Mouse (Mus musculus): ENCODE results near the gene Arhgef3. TPM values are rescaled to one million over a fixed set of nuclear protein-coding genes. Genes with fewer than 3 reads are reported as not detected.
A peak's percentile ranks its signal among the peaks of the same experiment; 100 is the strongest.

Arhgef3 gene
- total and polyA plus RNA-seq, 2 experiments from 2014 or later: 16.8 to 19.8 TPM

DNA sequence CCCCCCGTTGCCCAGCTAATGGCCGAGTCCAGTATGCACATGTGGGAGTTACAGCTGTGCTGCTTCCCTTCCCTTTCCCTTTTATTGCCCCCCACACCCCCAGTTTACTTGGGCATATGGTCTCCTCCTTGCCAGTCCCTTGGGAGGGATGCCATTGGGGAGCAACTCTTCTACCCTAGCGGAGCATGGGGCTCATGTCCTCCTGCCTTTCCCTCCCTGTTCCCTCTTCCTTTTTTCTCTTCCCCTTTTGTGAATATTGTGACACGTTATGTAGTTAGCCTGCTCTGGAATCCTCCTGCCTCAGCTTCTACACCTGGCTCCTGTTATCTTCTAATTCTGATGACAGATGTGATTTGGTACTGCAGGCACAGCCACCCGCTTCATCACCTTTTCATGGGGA lies 28.0 kb downstream of the Arhgef3 start:
- Histone ChIP-seq H3K27me3 (ENCODE audit: insufficient read depth, low read length) (no peaks in the 10 kb centered on the region), H3K4me3 (ENCODE audit: low read length) (no peak overlapping the region), H3K4me1 (ENCODE audit: insufficient read depth, low read length) (no peaks in the 10 kb centered on the region), H3K36me3 (ENCODE audit: insufficient read depth, low read length) (no peaks in the 10 kb centered on the region), H3K9me3 (ENCODE audit: low read length) (no peaks in the 10 kb centered on the region), H3K27ac (no peak overlapping the region), H3K4me2 (ENCODE audit: low read depth, low read length) (no peak overlapping the region), H3K9ac (replicated peaks; ENCODE audit: low read length) (no peak overlapping the region)
- TF ChIP-seq CTCF (IDR thresholded peaks at IDR 0.05; ENCODE audit: low read depth): no peak
- DNase-seq (ENCODE audit: low spot score) (no peak), ATAC-seq (no peak)
- 88% methylated on average over 5 of the region's 5 CpGs for WGBS

DNA sequence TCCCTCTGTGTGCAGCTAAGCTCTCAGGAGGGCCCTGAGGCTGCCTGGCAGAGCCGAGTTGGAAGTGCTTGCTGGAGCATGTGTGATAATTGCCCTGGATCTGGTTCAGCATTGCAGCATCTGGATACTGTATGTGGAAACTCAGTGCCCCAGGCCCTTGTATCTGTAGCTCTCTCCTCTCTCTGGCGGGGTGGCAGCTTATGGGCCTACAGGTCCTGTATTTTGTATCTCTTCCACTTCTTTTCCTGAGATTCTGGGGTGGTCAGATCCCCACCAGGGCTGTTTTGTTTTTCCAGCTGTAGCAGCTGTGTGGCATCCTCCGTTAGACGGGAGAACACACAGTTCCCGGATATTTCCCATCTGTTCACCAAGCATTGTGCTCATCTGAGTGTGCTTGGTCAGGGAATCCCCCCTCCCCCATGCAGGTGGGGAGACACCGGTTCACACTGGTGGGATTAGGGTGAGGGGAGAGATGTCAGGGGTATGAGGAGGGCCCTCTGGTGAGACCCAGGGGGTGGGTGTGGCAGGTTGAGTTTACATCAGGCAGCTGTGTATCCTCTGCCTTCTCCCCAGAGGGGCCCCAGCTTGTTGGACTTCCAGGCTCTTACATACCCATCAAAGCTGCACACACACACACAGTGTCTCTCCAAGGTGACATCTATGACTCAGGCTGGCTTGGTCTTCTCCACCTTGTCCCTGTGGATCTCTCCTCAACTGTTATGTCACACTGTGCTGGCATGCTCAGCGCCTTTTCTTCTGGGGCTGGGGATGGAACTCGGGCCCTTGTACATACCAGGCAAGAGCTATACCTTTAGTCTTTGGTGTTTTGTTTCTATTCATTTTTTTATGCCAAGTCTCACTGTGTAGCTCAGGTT lies 30.7 kb downstream of the Arhgef3 start:
- no peak for TF ChIP-seq CTCF (IDR thresholded peaks at IDR 0.05; ENCODE audit: low read depth)
- ATAC-seq (no peak), DNase-seq (ENCODE audit: low spot score) (peak; percentile 9)
- Histone ChIP-seq H3K4me3 (ENCODE audit: low read length) (no peak overlapping the region), H3K27me3 (ENCODE audit: insufficient read depth, low read length) (no peaks in the 10 kb centered on the region), H3K4me2 (ENCODE audit: low read depth, low read length) (no peak overlapping the region), H3K9ac (replicated peaks; ENCODE audit: low read length) (no peak overlapping the region), H3K9me3 (ENCODE audit: low read length) (no peaks in the 10 kb centered on the region), H3K4me1 (ENCODE audit: insufficient read depth, low read length) (no peaks in the 10 kb centered on the region), H3K36me3 (ENCODE audit: insufficient read depth, low read length) (no peaks in the 10 kb centered on the region), H3K27ac (peak overlapping the region; percentile 20; the same call in 1 of the 2 replicates)
- 61% methylated on average over 8 of the region's 8 CpGs for WGBS

DNA sequence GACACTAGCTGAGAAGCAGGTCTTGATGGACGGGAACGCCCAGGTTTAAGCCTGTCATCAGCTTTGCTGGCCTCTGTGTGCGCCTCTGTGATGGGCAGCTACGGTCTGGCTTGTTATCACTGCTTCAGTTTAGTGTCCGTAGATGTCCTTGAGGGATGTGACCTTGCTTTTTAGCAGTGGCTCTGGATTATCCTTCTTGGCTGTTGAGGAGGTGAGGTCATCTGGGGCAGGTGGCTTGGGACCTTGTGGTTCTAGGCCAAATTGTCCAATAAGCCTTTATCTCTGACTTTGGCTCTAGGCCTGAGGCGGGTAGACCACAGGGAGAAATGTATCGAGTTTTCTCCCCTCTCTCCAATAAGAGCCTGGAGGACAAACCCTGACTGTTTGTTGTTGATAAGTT lies 33.0 kb downstream of the Arhgef3 start:
- Histone ChIP-seq H3K27me3 (ENCODE audit: insufficient read depth, low read length) (no peaks in the 10 kb centered on the region), H3K4me2 (ENCODE audit: low read depth, low read length) (no peak overlapping the region), H3K4me3 (ENCODE audit: low read length) (no peak overlapping the region), H3K9ac (replicated peaks; ENCODE audit: low read length) (no peak overlapping the region), H3K9me3 (ENCODE audit: low read length) (no peaks in the 10 kb centered on the region), H3K36me3 (ENCODE audit: insufficient read depth, low read length) (no peaks in the 10 kb centered on the region), H3K27ac (no peak overlapping the region), H3K4me1 (ENCODE audit: insufficient read depth, low read length) (no peaks in the 10 kb centered on the region)
- DNase-seq (ENCODE audit: low spot score): no peak
- WGBS: 89% methylated on average over 7 of the region's 7 CpGs
- no peak for TF ChIP-seq CTCF (IDR thresholded peaks at IDR 0.05; ENCODE audit: low read depth)
- ATAC-seq: no peak

DNA sequence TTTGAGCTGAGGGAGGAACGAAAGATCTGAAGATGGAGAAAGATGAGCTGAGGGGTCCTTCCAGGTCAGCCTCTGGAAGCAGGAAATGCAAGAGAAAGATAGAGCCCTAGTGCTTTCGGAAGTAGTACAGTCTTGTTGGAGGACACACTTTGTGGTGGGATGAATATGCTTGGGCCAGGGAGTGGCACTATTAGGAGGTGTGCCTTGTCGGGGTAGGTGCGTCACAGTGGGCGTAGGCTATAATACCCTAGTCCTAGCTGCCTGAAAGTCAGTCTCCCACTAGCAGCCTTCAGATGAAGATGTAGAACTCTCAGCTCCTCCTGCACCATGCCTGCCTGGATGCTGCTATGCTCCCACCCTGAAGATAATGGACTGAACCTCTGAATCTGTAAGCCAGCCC lies 34.7 kb downstream of the Arhgef3 start:
- DNase-seq (ENCODE audit: low spot score) (no peak), ATAC-seq (no peak)
- TF ChIP-seq CTCF (IDR thresholded peaks at IDR 0.05; ENCODE audit: low read depth): no peak
- Histone ChIP-seq H3K36me3 (ENCODE audit: insufficient read depth, low read length) (no peaks in the 10 kb centered on the region), H3K27ac (no peak overlapping the region), H3K4me1 (ENCODE audit: insufficient read depth, low read length) (no peaks in the 10 kb centered on the region), H3K9ac (replicated peaks; ENCODE audit: low read length) (no peak overlapping the region), H3K9me3 (ENCODE audit: low read length) (no peaks in the 10 kb centered on the region), H3K4me2 (ENCODE audit: low read depth, low read length) (no peak overlapping the region), H3K4me3 (ENCODE audit: low read length) (no peak overlapping the region), H3K27me3 (ENCODE audit: insufficient read depth, low read length) (no peaks in the 10 kb centered on the region)
- WGBS: 93% methylated on average over 5 of the region's 5 CpGs

DNA sequence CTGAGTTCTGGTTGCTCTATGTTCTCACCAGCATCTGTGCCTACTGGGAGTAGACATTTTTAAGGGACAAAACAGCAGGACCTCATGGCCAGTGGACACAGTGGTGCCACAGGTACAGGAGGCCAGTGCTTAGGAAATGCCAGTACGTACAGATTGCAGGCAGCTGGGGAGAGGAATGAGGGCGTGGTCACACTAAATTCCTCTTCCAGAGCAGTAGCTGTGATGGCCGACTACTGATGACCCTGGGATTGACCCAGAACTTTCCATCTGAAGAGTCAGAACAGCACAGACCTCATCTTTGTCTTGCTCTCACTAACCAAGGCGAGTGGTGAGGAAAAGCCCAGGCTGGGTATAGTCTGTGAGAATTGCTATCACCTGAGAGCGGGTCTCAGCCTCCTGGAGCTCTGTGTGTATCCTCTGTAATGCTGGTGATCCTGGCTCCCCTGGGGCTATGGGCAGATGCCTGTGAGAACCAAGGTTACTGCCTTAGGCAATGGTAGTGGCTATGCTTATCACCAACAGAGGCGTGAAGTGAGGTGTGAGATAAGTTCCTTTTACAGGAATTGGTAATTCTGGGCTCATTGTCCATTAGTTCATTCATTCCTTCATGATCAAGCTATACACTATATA lies 35.4 kb downstream of the Arhgef3 start:
- TF ChIP-seq CTCF (IDR thresholded peaks at IDR 0.05; ENCODE audit: low read depth): no peak

DNA sequence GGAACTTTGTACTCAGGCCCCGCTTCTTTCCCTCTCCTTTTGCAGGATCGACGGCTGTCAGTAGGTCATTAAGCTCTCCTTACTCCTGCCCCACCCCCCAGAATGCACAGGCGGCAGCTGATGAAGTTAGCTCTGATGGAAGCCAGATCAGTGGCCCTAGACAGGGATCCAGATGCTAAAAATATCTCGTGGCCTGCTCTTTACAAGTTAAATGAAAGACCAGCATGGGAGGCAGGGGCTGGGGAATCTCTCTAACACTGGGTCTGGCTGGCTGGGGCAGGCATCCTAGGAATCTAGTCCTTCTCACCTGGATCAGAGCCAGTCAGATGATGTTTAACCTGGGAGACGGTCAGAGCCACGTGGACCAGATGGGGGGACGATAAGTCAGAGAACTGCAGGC lies 36.7 kb downstream of the Arhgef3 start:
- 58% methylated on average over 8 of the region's 8 CpGs for WGBS
- DNase-seq (ENCODE audit: low spot score): no peak
- Histone ChIP-seq H3K36me3 (ENCODE audit: insufficient read depth, low read length) (no peaks in the 10 kb centered on the region), H3K4me3 (ENCODE audit: low read length) (no peak overlapping the region), H3K9me3 (ENCODE audit: low read length) (no peaks in the 10 kb centered on the region), H3K27ac (no peak overlapping the region), H3K4me1 (ENCODE audit: insufficient read depth, low read length) (no peaks in the 10 kb centered on the region), H3K27me3 (ENCODE audit: insufficient read depth, low read length) (no peaks in the 10 kb centered on the region), H3K9ac (replicated peaks; ENCODE audit: low read length) (no peak overlapping the region), H3K4me2 (ENCODE audit: low read depth, low read length) (no peak overlapping the region)
- TF ChIP-seq CTCF (IDR thresholded peaks at IDR 0.05; ENCODE audit: low read depth): no peak
- ATAC-seq: no peak

More for the DNA sequence above, 35.4 kb downstream of the Arhgef3 start:
- H3K27me3 ChIP-seq (ENCODE audit: insufficient read depth, low read length): no peaks in the 10 kb centered on the region
- ATAC-seq: no peak
- H3K4me1 ChIP-seq (ENCODE audit: insufficient read depth, low read length): no peaks in the 10 kb centered on the region
- H3K27ac ChIP-seq: no peak overlapping the region
- no peak overlapping the region for H3K9ac ChIP-seq (replicated peaks; ENCODE audit: low read length)
- H3K4me3 ChIP-seq (ENCODE audit: low read length): no peak overlapping the region
- 77% methylated on average over 6 of the region's 6 CpGs for WGBS
- H3K4me2 ChIP-seq (ENCODE audit: low read depth, low read length): no peak overlapping the region
- H3K36me3 ChIP-seq (ENCODE audit: insufficient read depth, low read length): no peaks in the 10 kb centered on the region
- H3K9me3 ChIP-seq (ENCODE audit: low read length): no peaks in the 10 kb centered on the region
- DNase-seq (ENCODE audit: low spot score): no peak

DNA sequence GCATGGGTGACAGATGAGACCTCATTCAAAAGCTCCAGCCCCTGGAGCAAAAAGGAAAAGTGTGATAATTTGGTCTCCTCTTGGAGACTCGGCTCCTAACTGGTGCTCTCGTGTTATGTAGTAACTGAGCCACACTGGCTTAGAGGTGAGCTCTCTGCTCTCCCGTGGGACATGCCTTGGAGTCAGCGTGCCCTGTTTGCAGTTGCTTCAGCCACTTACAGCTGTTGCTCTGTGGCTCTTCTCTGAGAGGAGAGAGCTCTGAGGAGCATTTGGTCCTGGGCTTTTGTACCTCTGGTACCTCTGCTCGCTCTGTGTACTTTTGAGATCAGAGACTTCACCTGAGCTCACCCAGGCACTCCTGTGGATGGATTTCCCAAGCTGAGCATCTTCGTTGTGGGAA lies 40.4 kb downstream of the Arhgef3 start:
- DNase-seq (ENCODE audit: low spot score) (no peak), ATAC-seq (no peak)
- Histone ChIP-seq H3K4me1 (ENCODE audit: insufficient read depth, low read length) (no peaks in the 10 kb centered on the region), H3K9me3 (ENCODE audit: low read length) (no peaks in the 10 kb centered on the region), H3K4me3 (ENCODE audit: low read length) (no peak overlapping the region), H3K4me2 (ENCODE audit: low read depth, low read length) (no peak overlapping the region), H3K27me3 (ENCODE audit: insufficient read depth, low read length) (no peaks in the 10 kb centered on the region), H3K36me3 (ENCODE audit: insufficient read depth, low read length) (no peaks in the 10 kb centered on the region), H3K27ac (no peak overlapping the region), H3K9ac (replicated peaks; ENCODE audit: low read length) (no peak overlapping the region)
- WGBS: 86% methylated on average over 6 of the region's 6 CpGs
- no peak for TF ChIP-seq CTCF (IDR thresholded peaks at IDR 0.05; ENCODE audit: low read depth)

Data from hindbrain, postnatal 0 days (tissue).